Mouse (Mus musculus) urinary bladder, adult 2 months (tissue): Measurements from ENCODE around the gene Tspyl2. TPM values are rescaled to one million over a fixed set of nuclear protein-coding genes. Genes with fewer than 3 reads are reported as not detected.
"Not testable (repeated sequence)": the region's sequence is repeated elsewhere in the genome, so short reads cannot be mapped to it uniquely, and the experiment has no call there.

Experiments
- DNase-seq: peaks from one replicate; pipeline ENCODE4 v3.0.0; 2022; ENCODE audit warnings: low spot score
- polyA plus RNA-seq: library from polyadenylated mRNA; depleted of rRNA; stranded (reverse); fragments of >200 nt; gene quantifications from 2 replicates; pipeline ENCODE4 v1.2.3, GENCODE M21; 2012; rRNA removed

Gene Tspyl2
- polyA plus RNA-seq = 61.4 and 72.4 TPM in 2 replicates

DNA sequence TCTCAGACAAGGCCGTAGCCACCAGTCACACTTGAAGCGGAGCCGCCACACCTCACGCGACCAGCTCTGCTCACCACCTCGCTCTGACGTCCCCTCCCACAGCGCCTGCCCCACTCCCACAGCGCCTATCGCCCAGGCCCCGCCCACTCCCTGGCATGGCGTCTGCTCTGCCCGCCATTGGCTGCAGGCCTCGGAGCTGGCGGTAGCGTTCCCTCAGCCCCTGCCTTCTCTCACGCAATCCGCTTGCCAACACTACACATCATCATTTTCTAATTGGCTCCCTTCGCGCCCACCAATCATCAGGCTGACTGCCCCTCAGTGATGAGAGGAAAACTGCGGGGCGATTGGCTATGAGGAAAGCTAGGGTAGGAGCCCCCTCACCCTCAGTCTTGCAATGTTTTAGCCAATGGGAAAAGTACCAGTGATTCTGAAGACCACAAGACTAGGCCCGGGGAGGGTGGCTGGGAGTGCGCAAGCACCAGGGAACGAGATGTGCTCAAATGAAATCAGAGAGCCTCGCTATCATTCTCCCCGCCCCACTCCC, at the start of gene Tspyl2:
TSS of gene Tspyl2 (minus strand) at position 68 of the 544 bp plus-strand sequence.
- peak; percentile 74 for DNase-seq

- no peak for DNase-seq
Measured at GRCm38 (mm10) chrX:152368397-152369273, 26.4 kb upstream of the Tspyl2 start, which contains the start of gene Gpr173. TSS of gene Gpr173 (minus strand) at chrX:152368704.

- DNase-seq = no peak
Measured at GRCm38 (mm10) chrX:152368054-152368396, 25.8 kb upstream of the Tspyl2 start.

DNA sequence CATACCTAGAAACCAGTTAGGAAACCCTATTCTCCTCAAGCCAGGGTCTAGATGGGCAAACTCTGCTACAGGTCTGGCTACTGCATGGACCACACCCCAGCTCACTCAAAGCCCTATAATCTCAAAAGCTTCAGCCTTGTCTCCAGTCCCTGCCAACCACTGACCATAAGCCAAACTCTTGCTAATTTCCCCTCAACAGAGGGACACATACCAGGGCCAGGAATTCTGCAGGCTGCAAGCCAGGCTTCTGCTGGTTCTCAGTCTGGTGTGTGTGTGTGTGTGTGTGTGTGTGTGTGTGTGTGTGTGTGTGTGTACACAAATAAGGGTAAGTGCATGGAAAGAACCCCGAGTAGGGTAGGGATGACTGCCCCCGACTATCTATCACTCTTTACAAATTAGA, 24.2 kb upstream of the Tspyl2 start:
- DNase-seq = no peak

- DNase-seq = no peak
Measured at GRCm38 (mm10) chrX:152352553-152353153, 10.4 kb upstream of the Tspyl2 start.

DNA sequence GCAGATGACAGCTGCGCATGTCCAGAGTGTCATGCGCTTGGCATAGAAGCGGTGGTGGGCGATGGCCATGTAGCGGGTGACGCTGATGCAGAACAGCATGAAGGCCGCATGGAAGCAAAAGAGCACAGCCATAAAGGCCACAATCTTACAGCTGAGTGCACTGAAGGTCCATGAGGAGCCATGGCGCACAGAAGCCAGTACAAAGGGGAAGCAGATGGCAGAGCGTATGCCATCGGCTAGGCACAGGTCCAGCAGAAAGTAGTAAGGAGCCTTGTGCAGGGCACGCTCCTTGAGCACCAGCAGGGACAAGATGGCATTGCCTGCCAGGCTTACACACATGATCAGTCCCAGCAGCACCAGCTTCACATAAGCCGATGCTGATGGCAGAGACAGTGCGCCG, 4.8 kb upstream of the Tspyl2 start:
- no peak for DNase-seq

GRCm38 (mm10) chrX:152346587-152346986, 4.4 kb upstream of the Tspyl2 start:
- no peak for DNase-seq

GRCm38 (mm10) chrX:152342903-152343302, 678 bp upstream of the Tspyl2 start:
- no peak for DNase-seq

- no peak for DNase-seq
Measured at GRCm38 (mm10) chrX:152341496-152341895, 729 bp downstream of the Tspyl2 start.

DNA sequence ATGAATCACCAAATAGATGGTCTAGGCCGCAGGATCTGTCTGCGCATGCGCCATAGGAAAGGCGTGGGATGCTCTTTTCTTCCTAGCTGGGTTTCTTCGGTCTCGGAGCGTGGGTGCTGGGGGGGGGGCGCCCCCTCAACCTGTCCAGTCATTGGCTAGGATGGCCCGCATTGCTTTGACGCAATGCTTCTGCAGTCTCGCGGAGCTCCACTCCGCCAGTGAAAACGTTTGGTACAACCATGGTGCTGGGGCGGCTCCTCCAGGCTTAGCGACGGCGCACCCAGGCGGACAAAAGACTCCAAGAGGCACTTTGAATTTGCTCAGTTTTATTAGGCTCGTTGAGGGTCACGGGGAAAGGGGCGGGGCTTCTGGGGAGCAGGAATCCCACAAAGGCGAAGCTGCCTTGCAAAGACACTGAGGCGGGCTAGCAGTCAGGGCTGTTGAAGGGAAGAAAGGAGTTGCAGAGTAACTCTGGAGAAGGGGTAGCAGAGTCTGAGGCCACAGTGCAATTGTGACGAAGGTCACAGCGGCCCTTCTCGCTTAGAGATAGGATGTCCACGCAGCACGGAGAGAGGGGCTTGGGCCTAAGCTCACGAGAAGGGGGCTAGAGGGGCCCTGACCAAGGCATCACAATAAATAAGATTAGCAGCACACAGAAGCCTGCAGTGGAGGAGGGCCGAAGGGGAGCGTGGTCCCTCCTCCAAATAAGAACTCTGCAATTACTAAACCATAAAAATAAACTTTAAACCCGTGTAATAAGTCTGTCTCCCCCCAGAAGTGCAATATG, 5.5 kb downstream of the Tspyl2 start:
- DNase-seq = peak; percentile 61

GRCm38 (mm10) chrX:152336123-152336522, 6.1 kb downstream of the Tspyl2 start:
- not testable (repeated sequence) for DNase-seq

GRCm38 (mm10) chrX:152329400-152329799, 12.8 kb downstream of the Tspyl2 start:
- not testable (repeated sequence) for DNase-seq

DNA sequence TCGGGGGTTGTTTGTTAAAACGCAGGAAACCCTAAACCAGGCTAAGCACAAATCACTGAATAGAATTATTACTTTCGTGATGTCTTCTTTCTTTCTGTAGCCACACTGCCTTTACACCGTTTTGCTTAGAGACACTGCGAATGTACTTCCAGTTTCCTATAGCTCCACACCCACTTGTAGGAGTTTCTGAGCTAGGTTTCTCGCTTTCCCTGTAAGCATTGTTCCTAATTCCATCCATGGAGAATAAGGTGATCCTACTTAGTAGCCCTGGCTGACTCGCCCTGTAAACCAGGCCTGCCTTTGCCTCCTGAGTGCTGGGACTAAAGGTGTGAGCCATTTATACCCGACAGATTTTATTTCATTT, 14.6 kb downstream of the Tspyl2 start:
- no peak for DNase-seq

DNA sequence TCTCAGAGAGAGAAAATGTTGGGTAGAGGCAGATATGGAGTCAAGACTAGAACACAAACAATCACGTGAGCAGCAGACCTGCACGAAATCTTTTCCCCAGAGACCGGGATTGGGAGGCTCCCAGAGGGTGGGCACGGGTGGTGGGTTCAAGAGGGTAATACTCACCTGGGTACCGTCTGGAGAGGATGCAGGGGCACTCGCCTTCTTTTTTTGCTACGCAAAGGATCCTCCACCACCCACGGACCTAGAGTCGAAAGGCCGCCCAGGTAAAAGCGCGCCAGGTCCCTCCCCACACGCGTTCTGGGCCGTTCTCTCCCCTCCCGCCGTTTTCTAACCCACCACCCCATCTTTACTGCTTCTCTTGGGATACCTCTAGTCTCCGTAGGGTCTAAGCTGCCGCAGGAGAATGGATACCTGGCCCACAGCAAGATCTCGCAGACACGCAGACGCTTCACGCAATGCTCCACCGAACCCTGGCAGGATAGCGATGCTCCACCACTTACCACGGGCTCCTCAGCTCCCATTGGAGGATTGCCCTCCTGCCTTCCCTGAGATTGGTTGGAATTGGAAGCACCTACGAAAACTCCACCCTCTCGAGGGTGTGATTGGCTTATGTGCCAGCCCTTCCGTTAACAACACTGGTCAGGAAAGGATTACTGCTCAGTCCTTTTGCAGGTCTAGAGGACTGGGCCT, 15.1 kb downstream of the Tspyl2 start, which contains the start of gene Kantr:
TSS of gene Kantr (minus strand) at position 500 of the 693 bp plus-strand sequence.
- DNase-seq = peak; percentile 38

- no peak for DNase-seq
Measured at GRCm38 (mm10) chrX:152323584-152323983, 18.6 kb downstream of the Tspyl2 start.

GRCm38 (mm10) chrX:152322776-152323175, 19.4 kb downstream of the Tspyl2 start:
- DNase-seq = no peak

DNA sequence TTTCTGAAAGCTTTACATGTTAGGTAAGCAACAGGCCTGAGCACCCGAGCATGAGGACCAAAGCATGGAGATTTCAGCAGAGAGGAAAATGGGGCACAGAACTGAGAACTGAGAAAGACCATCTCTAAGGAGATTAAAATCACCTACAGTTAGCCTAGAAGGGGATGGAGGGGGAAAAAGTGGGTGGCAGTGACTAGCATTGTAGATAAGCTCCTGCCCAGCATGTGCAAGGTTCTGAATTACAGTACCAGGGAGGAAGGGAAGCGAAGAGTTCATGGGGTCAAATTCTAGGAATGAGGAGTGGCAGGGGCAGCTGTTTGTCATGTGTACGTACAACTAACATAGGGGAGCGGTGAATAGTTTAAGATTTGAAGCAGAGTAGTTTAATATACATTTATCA, 21.7 kb downstream of the Tspyl2 start:
- DNase-seq = no peak

DNA sequence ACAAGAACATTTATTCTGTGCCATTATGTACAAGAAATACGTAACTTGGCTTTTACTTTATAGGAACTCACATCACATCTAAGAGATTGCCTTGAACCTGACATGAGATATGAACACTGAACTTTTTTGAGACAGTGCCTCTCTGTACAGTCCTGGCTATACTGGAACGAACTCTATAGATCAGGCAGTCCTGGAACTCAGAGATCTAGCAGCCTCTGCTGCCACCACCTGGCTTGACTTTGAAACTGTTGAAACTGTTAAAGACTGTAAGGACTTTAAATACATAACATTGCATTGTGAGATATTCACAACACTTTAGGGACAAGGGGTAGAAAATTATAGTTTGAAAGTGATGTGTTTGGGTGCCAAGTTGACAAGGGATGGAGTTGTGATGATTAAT, 34.3 kb downstream of the Tspyl2 start:
- DNase-seq = no peak

DNA sequence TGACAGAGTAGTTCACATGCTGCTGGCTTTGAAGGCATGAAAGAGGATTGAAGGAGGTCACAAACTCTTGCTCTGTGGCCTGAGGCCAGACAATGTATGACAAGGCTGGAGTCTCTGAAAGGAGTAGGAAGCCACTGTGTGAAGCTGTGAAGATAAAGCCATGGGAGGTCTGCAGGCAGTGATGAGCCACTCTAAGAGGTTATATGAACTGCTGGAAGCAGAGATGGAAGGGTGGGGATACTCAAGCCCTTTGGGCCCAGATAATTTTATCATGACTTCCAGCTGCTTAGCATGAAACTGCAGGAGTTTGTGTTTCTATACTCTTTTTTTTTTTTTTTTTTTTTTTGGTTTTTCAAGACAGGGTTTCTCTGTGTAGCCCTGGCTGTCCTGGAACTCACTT, 34.9 kb downstream of the Tspyl2 start:
- DNase-seq = no peak

- DNase-seq = no peak
Measured at GRCm38 (mm10) chrX:152306224-152306623, 36.0 kb downstream of the Tspyl2 start.

GRCm38 (mm10) chrX:152287026-152287425, 55.2 kb downstream of the Tspyl2 start:
- not testable (repeated sequence) for DNase-seq
